13 mouse cellular contexts compared by ENCODE assay signal in genomic region chr8:47285435-47285834, GRCm38 (mm10).
A peak's percentile ranks its signal among the peaks of the same experiment; 100 is the strongest.
DNase-seq lines count a peak whose midpoint lies in the region; ATAC-seq and TF ChIP-seq lines count a peak whose summit lies in the region.
"Had no signal": no experiment of that assay in that cellular context is flagged by ENCODE, and none has a peak within 500 bp of the region (broad histone marks: within the 10 kb centered on the region; RNA-seq: fewer than 3 reads in every experiment).

No protein-coding gene starts in this region.

- 39% methylated on average over 6 of the region's 6 CpGs for WGBS in hindbrain, embryonic 11.5 days
- WGBS in midbrain, embryonic 11.5 days = 33% methylated on average over 6 of the region's 6 CpGs

- intact Hi-C loops in left cerebral cortex, adult 2 months (cut with DNase I) = loop anchor here (5.0 kb wide), 3 partner anchors 253 to 543 kb away; no protein-coding TSS in a partner anchor

- TF ChIP-seq CTCF in left cerebral cortex, adult 2 months (IDR thresholded peaks at IDR 0.05) = no peak

- no peak for DNase-seq in left cerebral cortex, adult 2 months (ENCODE audit: extremely low spot score in 1 of 2, low spot score in 2 of 2)
- no peak for DNase-seq in left cerebral cortex, adult 9 months (ENCODE audit: low spot score in 2 of 2)
- peak; percentile 55 for DNase-seq in hindbrain, embryonic 11.5 days (ENCODE audit: low spot score)
- DNase-seq in midbrain, embryonic 11.5 days (ENCODE audit: low spot score, missing footprints) = peak; percentile 90
- no peak for DNase-seq in layer of hippocampus, postnatal 14 days (ENCODE audit: low spot score in 2 of 2)
- DNase-seq in lung, postnatal 14 days = no peak
- DNase-seq in heart, adult 11 months = no peak
- DNase-seq: kidney, adult 11 months; layer of hippocampus, postnatal 36 days; lung, postnatal 4 days had no signal

- peaks cover 7% of the 10 kb centered on the region; the same call in 1 of the 2 replicates for H3K4me1 ChIP-seq in hindbrain, embryonic 11.5 days (replicated peaks; ENCODE audit: control insufficient read depth, insufficient read depth, low read length)
- peaks cover 51% of the 10 kb centered on the region for H3K4me1 ChIP-seq in midbrain, embryonic 11.5 days (ENCODE audit: control insufficient read depth, insufficient read depth, low read length)

- peak overlapping the region; percentile 85 for H3K4me3 ChIP-seq in left cerebral cortex, adult 2 months
- peak overlapping the region; percentile 82 for H3K4me3 ChIP-seq in hindbrain, embryonic 11.5 days (ENCODE audit: low read depth, low read length)
- H3K4me3 ChIP-seq in midbrain, embryonic 11.5 days (ENCODE audit: low read depth, low read length) = peak overlapping the region; percentile 94

- H3K27ac ChIP-seq in left cerebral cortex, adult 2 months = no peak overlapping the region
- peak overlapping the region; percentile 31; the same call in 1 of the 2 replicates for H3K27ac ChIP-seq in hindbrain, embryonic 11.5 days (ENCODE audit: low read depth, low read length)
- peak overlapping the region; percentile 80; the same call in 1 of the 2 replicates for H3K27ac ChIP-seq in midbrain, embryonic 11.5 days (ENCODE audit: low read depth, low read length)
- H3K27ac ChIP-seq: embryonic facial prominence, embryonic 15.5 days had no signal

- no peak for ATAC-seq in hindbrain, embryonic 11.5 days (ENCODE audit: low FRiP score)
- ATAC-seq in midbrain, embryonic 11.5 days (ENCODE audit: low FRiP score) = no peak
- ATAC-seq in erythroid progenitor cell, adult 5-6 weeks (replicated peaks; ENCODE audit: low FRiP score, poor library complexity, severe bottlenecking) = no peak

- no peaks in the 10 kb centered on the region for H3K36me3 ChIP-seq in hindbrain, embryonic 11.5 days (ENCODE audit: control insufficient read depth, insufficient read depth, low read length)
- no peaks in the 10 kb centered on the region for H3K36me3 ChIP-seq in midbrain, embryonic 11.5 days (ENCODE audit: control insufficient read depth, insufficient read depth, low read length)
- H3K36me3 ChIP-seq: embryonic facial prominence, embryonic 15.5 days had no signal

- 0 out of 2 replicates have a peak overlapping the region, but pooled peaks have one; percentile 1 for H3K9ac ChIP-seq in hindbrain, embryonic 11.5 days (ENCODE audit: low read depth, low read length)
- H3K9ac ChIP-seq in midbrain, embryonic 11.5 days (ENCODE audit: low read length) = peak overlapping the region; percentile 9; the same call in 1 of the 2 replicates
- H3K9ac ChIP-seq: embryonic facial prominence, embryonic 15.5 days had no signal

- H3K9me3 ChIP-seq in hindbrain, embryonic 11.5 days (ENCODE audit: control insufficient read depth, low read length) = no peaks in the 10 kb centered on the region
- H3K9me3 ChIP-seq in midbrain, embryonic 11.5 days (ENCODE audit: control insufficient read depth, low read length) = no peaks in the 10 kb centered on the region
- H3K9me3 ChIP-seq: embryonic facial prominence, embryonic 15.5 days had no signal

- peak overlapping the region; percentile 83 for H3K4me2 ChIP-seq in hindbrain, embryonic 11.5 days (replicated peaks; ENCODE audit: low read depth, low read length)
- H3K4me2 ChIP-seq in midbrain, embryonic 11.5 days = peak overlapping the region; percentile 91
- H3K4me2 ChIP-seq: liver, embryonic 11.5 days had no signal

- no peaks in the 10 kb centered on the region for H3K27me3 ChIP-seq in hindbrain, embryonic 11.5 days (ENCODE audit: control insufficient read depth, insufficient read depth, low read length)
- H3K27me3 ChIP-seq in midbrain, embryonic 11.5 days (ENCODE audit: control insufficient read depth, insufficient read depth, low read length) = no peaks in the 10 kb centered on the region
- H3K27me3 ChIP-seq: embryonic facial prominence, embryonic 15.5 days had no signal

Comparison
In these comparisons a context has a peak if more than half of its experiments do, and no peak if none do; other contexts are left out.
1. DNase-seq: peak in hindbrain, embryonic 11.5 days (single experiment) and midbrain, embryonic 11.5 days (single experiment); none in left cerebral cortex, adult 2 months (0 of 2), left cerebral cortex, adult 9 months (0 of 2), layer of hippocampus, postnatal 14 days (0 of 2), lung, postnatal 14 days (single experiment) and heart, adult 11 months (single experiment).
2. Peak in every context shown above with its lines, with median percentiles within 50 percentile points of each other: H3K4me3 ChIP-seq.